Mouse (Mus musculus): ENCODE measurements around the gene Dcaf17. TPM values are rescaled to one million over a fixed set of nuclear protein-coding genes. Genes with fewer than 3 reads are reported as not detected.

Gene Dcaf17
- polyA plus RNA-seq, 1 experiment from 2014 or later, result 34.5 TPM

DNA sequence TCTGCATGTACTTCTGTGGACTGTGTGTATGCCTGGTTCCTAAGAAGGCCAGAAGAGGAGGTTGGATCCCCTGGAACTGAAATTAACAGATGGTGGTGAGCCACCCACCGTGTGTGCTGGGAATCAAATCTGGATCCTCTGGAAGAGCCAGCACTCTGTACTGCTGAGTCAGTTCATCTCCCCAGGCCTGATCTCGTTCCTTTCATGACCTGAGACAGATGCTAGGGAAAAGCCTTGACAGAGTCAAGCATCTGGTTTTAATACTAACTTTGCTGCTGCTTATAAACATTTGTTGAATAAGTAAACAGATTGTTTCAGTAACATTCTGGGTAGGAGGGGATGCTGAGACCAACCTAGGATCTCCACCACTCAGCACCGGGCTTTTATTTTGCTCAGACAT lies 53.4 kb downstream of the Dcaf17 start:
- Histone ChIP-seq H3K4me2 (replicated peaks) (no peak overlapping the region), H3K4me1 (no peaks in the 10 kb centered on the region), H3K27me3 (replicated peaks) (no peaks in the 10 kb centered on the region), H3K9ac (no peak overlapping the region), H3K9me3 (no peaks in the 10 kb centered on the region), H3K36me3 (no peaks in the 10 kb centered on the region), H3K27ac (no peak overlapping the region), H3K4me3 (no peak overlapping the region)
- WGBS, result 81% methylated on average over 3 of the region's 3 CpGs
- no peak for ATAC-seq (ENCODE audit: low FRiP score, low read depth)

DNA sequence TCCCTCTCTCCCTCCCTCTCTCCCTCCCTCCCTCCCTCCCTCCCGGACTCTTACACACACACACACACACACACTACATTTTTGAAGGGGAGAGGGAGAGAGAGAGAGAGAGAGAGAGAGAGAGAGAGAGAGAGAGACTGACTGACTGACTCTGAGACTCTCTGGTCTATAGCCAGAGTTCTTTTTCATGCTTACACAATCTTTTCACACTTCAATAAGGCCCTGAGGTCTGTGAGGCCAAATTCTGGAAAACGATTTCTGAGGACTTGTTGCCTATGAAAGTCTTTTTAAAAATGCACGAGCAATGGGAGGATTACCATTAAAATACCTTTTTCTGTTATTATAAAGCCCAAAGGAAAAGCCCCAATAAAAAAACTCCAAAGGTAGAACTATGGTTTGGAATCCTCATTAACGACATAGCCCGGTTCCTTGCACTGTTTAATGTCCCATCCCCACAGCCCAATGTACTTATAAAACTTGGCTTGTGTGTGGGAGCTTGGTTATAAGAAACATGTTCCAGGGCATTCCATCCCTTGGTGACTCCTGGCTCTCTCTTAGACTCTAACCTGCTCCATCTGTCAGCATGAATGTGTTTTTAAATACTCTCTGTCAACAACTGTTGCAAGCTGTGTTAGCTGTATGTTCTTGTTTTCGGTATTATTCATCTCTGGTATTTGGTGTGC lies 58.5 kb downstream of the Dcaf17 start:
- WGBS, result 90% methylated on average over 6 of the region's 6 CpGs
- ATAC-seq (ENCODE audit: low FRiP score, low read depth), result no peak
- peaks cover 11% of the 10 kb centered on the region for H3K4me1 ChIP-seq
- H3K27me3 ChIP-seq (replicated peaks), result peaks cover 15% of the 10 kb centered on the region
- H3K9me3 ChIP-seq, result no peaks in the 10 kb centered on the region
- H3K9ac ChIP-seq, result no peak overlapping the region
- H3K27ac ChIP-seq, result no peak overlapping the region
- no peak overlapping the region for H3K4me3 ChIP-seq
- H3K36me3 ChIP-seq, result no peaks in the 10 kb centered on the region
- no peak overlapping the region for H3K4me2 ChIP-seq (replicated peaks)

DNA sequence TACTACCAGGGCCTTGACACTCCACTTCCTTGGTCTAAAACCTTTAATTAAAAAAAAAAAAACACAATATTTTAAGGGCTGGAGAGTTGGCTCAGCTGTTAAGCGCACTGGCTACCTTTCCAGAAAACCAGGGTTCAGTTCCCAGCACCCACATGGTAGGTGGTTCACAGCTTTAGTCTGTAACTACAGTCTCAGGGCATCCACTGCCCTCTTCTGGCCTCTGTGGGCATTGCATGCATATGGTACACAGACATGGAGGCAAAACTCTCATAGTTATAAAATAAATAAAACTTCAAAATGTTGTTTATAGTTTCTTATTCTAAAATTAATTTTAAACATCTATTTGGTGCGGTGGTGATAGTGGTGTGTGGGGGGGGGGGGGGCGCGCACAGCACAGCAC lies 61.0 kb downstream of the Dcaf17 start:
- Histone ChIP-seq H3K36me3 (no peaks in the 10 kb centered on the region), H3K4me3 (no peak overlapping the region), H3K9ac (no peak overlapping the region), H3K4me2 (replicated peaks) (no peak overlapping the region), H3K27ac (no peak overlapping the region), H3K9me3 (no peaks in the 10 kb centered on the region), H3K4me1 (peaks cover 11% of the 10 kb centered on the region), H3K27me3 (replicated peaks) (peaks cover 23% of the 10 kb centered on the region)
- WGBS, result 93% methylated on average over 4 of the region's 4 CpGs
- no peak for ATAC-seq (ENCODE audit: low FRiP score, low read depth)

DNA sequence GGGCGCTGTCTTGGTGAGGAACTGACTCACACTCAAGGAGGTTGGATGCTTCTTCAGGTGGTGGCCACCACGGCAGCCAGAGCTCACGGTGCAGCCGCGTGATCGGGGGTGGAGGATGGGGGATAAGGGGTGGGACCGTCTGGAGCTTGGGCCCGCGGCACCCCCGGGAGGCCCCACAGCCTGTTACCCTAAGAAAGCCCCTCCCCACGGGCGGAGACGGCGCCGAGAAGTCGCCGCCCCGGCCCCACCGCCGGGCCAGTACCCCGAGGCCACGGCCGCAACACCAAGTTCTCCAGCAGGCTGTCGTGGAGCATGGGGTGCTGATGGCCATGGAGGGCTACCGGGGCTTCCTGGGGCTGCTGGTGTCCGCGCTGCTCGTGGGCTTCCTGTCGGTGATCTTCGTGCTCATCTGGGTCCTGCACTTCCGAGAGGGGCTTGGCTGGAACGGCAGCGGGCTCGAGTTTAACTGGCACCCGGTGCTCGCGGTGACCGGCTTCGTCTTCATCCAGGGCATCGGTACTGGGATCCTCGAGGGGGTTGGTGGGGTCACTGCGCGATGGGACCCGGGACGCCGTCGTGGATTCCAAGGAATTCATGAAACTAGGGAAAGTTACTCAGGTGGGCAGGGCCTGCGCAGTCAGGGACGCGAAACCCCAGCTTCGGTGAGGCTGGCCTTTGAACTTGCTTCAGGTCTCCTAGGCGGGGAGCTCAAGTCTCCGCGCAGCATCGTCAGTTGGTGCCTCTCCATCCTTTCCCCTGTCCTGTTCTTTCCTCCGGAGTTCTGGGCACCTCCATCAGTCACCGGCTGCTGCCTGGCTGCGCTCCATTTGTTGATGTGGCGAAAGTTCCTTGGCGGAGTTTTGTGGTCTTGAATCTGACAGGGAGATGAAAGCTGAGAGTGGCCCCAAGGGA lies 62.9 kb downstream of the Dcaf17 start, which contains the start of gene Cybrd1:
Cybrd1 (plus strand) TSS at position 127 of the 912 bp plus-strand sequence.
- Histone ChIP-seq H3K27ac (no peak within 1 kb of the TSS), H3K9ac (0 out of 2 replicates have a peak within 1 kb of the TSS, but pooled peaks have one; percentile 35), H3K4me2 (replicated peaks) (peak within 1 kb of the TSS; percentile 85), H3K4me3 (peak within 1 kb of the TSS; percentile 39), H3K4me1 (peaks cover 20% of the 10 kb centered on the region), H3K36me3 (no peaks in the 10 kb centered on the region), H3K27me3 (replicated peaks) (peaks cover 23% of the 10 kb centered on the region), H3K9me3 (no peaks in the 10 kb centered on the region)
- WGBS, result 3% methylated on average over 60 of the region's 60 CpGs
- ATAC-seq (ENCODE audit: low FRiP score, low read depth), result no peak

DNA sequence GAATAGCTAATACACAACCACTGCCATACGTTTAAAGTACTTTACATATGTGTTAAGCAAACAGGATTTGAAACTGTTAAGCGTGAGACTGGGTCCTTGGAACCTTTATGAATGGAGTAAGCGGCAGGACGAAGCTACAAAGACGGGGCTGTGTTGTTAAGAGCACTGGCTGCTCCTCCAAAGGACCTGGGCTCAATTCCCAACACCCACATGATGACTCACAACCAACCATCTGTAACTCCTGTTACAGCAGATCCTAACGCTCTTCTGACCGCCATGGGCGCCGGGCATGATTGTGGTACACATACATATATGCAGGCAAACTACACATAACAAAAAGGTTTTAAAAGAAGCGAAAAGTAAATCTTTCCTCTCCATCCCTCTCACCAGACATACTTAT lies 65.7 kb downstream of the Dcaf17 start:
- Histone ChIP-seq H3K27me3 (replicated peaks) (peaks cover 23% of the 10 kb centered on the region), H3K36me3 (no peaks in the 10 kb centered on the region), H3K4me2 (replicated peaks) (no peak overlapping the region), H3K9me3 (no peaks in the 10 kb centered on the region), H3K27ac (no peak overlapping the region), H3K9ac (no peak overlapping the region), H3K4me3 (no peak overlapping the region), H3K4me1 (peaks cover 20% of the 10 kb centered on the region)
- ATAC-seq (ENCODE audit: low FRiP score, low read depth), result no peak
- 81% methylated on average over 10 of the region's 10 CpGs for WGBS

DNA sequence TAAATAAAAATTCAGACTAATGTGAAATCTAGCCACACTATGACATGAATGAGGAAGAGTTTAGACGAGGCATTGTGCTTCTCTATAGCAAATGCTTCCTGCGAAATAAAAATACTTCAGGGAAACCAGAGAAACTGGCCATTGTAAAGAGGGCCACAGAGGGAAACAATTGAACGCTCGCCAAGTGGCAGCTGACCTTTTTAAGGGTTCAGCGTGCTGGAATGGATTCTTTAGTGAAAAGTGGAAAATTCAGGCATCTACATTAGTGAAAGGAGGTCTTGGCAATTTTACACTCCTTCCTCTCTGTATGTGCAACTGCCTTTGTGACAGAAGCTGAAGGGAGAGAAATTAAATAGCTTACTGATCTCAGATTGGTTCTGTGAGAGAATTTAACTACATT lies 66.3 kb downstream of the Dcaf17 start:
- no peaks in the 10 kb centered on the region for H3K36me3 ChIP-seq
- no peak overlapping the region for H3K27ac ChIP-seq
- H3K4me1 ChIP-seq, result peaks cover 20% of the 10 kb centered on the region
- H3K9ac ChIP-seq, result no peak overlapping the region
- no peak overlapping the region for H3K4me2 ChIP-seq (replicated peaks)
- H3K9me3 ChIP-seq, result no peaks in the 10 kb centered on the region
- WGBS, result 16% methylated on average over 5 of the region's 5 CpGs
- no peak overlapping the region for H3K4me3 ChIP-seq
- peaks cover 23% of the 10 kb centered on the region for H3K27me3 ChIP-seq (replicated peaks)
- no peak for ATAC-seq (ENCODE audit: low FRiP score, low read depth)

DNA sequence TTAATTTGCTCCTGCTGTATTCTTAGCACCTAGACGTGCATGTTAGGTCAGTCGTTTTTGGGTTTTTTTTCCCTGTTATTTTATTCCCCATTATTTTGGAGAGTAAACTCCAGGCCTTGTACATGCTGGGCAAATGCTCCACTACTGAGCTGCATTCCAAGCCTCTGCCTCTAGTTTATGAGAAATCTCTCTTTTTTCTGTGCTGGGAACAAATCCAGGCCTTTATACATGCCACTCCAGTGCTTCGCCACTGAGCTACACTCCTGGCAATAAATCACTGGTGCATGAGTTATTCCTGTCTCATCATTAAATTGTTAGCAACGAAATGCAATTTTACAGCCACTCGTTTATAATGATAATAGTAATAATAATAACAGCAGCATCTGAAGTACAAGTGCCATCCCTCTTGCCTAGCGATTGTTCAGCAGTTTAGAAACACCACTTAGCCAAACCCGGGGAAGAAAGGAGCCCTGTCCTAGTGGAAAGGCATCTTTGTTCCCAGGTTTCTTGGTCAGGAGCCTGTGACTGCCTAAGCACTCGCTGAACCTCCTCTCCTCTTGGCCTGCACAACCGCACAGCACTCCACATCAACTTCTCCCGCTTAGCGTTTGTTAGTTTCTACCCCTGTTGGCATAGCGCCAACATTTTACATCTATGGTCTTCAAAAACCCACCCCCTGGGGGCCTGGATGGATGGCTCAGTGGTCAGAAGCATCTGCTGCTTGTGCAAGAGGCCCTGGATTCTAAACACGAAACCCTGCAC lies 67.3 kb downstream of the Dcaf17 start:
- Histone ChIP-seq H3K4me1 (peaks cover 20% of the 10 kb centered on the region), H3K36me3 (no peaks in the 10 kb centered on the region), H3K4me3 (no peak overlapping the region), H3K27ac (no peak overlapping the region), H3K9ac (no peak overlapping the region), H3K4me2 (replicated peaks) (no peak overlapping the region), H3K27me3 (replicated peaks) (peaks cover 19% of the 10 kb centered on the region), H3K9me3 (no peaks in the 10 kb centered on the region)
- WGBS, result 57% methylated on average over 13 of the region's 13 CpGs
- no peak for ATAC-seq (ENCODE audit: low FRiP score, low read depth)

DNA sequence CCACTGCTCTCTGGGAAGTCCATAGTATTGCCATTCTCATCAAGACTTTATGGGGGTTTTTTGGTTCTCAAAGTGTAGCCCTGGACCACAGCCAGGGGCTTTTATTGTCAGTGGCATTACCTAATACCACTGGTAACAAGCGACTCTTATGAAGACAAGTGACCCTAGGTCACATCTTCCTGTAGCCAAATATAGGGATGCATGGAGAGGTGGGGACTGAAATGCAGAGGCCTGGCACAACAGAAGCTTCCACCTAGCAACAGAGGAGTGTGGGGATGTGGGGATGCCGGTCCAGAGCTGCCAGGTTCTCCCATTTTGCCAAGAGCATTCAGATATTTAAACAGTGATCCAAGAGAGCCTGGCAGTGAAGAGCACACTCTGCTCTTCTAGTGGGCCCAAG lies 68.5 kb downstream of the Dcaf17 start:
- no peaks in the 10 kb centered on the region for H3K9me3 ChIP-seq
- 56% methylated on average over 2 of the region's 2 CpGs for WGBS
- no peak overlapping the region for H3K4me3 ChIP-seq

DNA sequence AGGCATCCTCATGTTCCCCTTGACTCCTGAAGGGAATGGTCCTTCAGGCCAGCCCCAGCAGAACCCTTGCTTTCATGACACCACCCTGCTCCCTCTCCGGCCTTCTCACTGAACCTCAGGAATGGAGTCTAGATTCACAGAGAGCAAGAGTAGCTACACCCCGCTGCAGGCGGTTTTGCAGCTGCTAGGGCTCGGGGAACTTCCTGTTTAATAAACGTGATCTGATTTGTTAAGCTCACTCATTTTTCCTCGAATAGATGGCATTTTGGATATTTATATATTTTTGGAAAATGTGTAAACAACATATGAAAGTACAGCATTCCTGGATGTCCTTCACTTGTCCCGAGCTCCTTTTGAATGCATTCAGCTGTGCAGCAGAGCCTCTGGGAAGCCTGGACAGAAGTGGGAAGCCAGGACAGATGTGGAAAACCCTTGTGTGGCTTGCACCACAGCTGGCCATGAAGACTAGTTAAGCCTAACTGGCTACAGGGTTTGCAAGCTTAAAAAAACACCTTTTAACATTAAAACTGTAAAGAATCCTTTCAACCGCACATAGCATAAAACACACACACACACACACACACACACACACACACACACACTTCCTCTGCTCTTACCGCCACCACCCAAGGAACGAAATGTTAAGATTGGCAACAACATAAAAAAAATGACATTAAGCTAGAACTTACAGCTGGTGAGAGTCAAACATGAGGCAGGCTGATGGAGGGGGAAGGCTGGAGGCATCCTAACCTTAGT lies 72.8 kb downstream of the Dcaf17 start:
- Histone ChIP-seq H3K4me1 (no peaks in the 10 kb centered on the region), H3K9ac (no peak overlapping the region), H3K36me3 (no peaks in the 10 kb centered on the region), H3K4me3 (no peak overlapping the region), H3K27me3 (replicated peaks) (no peaks in the 10 kb centered on the region), H3K9me3 (no peaks in the 10 kb centered on the region), H3K27ac (no peak overlapping the region), H3K4me2 (replicated peaks) (no peak overlapping the region)
- ATAC-seq (ENCODE audit: low FRiP score, low read depth), result no peak
- WGBS, result 89% methylated on average over 10 of the region's 10 CpGs

More for the DNA sequence above, 68.5 kb downstream of the Dcaf17 start:
- Histone ChIP-seq H3K4me1 (peaks cover 9% of the 10 kb centered on the region; the same call in 1 of the 2 replicates), H3K4me2 (replicated peaks) (no peak overlapping the region), H3K27ac (no peak overlapping the region), H3K9ac (no peak overlapping the region), H3K27me3 (replicated peaks) (peaks cover 8% of the 10 kb centered on the region; the same call in 1 of the 2 replicates), H3K36me3 (no peaks in the 10 kb centered on the region)
- ATAC-seq (ENCODE audit: low FRiP score, low read depth), result no peak

DNA sequence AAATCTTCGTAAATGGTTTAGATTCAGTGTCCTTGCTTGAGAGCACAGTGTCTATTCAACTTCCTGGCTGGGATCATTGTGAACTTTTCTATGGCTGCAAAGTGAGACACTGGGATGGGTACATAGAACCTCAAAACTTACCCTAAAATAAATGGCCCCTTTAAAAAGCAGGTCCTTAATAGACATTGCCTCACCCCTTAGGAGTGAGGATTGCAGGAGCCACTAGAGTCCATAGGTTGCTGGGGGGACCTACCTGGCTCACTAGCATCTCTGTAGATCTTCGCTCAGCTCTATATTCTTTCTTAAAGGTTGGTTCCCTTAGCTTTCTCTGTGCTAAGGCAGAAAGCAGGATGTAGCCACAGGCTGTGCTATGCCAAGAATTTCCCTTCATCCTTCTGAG lies 75.2 kb downstream of the Dcaf17 start:
- no peak overlapping the region for H3K27ac ChIP-seq
- no peak overlapping the region for H3K4me2 ChIP-seq (replicated peaks)
- no peaks in the 10 kb centered on the region for H3K9me3 ChIP-seq
- no peak overlapping the region for H3K9ac ChIP-seq
- ATAC-seq (ENCODE audit: low FRiP score, low read depth), result no peak
- 83% methylated on average over 2 of the region's 2 CpGs for WGBS
- H3K36me3 ChIP-seq, result no peaks in the 10 kb centered on the region
- no peak overlapping the region for H3K4me3 ChIP-seq
- no peaks in the 10 kb centered on the region for H3K4me1 ChIP-seq
- no peaks in the 10 kb centered on the region for H3K27me3 ChIP-seq (replicated peaks)

DNA sequence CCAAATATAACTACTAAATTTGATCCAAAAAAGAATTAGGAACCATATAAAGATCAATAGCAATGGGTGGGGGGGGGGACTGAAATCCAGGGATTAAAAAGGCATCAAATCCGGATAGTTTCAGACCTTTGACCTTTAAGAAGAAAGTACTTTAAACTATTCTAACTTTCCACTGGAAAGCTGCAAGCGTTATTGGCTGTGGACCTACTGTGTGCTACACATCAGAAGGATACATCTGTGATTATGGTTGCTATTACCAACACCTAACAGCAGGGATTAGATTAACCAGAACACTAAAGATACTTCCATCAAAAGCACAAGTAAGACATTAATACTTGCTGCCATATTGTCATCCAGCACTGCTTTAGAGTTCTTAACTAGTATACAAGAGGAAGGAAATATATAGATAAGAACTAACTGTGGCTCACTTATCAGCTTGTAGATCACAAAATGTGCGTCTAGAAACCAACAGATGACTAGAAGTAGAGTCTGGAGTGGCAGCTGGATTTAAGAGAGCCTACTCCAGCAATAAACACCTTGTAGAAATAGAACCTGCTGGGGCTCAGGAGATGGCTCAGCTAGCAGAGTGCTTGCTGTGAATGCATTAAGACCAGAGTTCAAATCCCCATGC lies 76.9 kb downstream of the Dcaf17 start:
- Histone ChIP-seq H3K27me3 (replicated peaks) (no peaks in the 10 kb centered on the region), H3K9me3 (no peaks in the 10 kb centered on the region), H3K27ac (no peak overlapping the region), H3K4me1 (no peaks in the 10 kb centered on the region), H3K4me2 (replicated peaks) (no peak overlapping the region), H3K9ac (no peak overlapping the region), H3K4me3 (no peak overlapping the region), H3K36me3 (no peaks in the 10 kb centered on the region)
- no peak for ATAC-seq (ENCODE audit: low FRiP score, low read depth)
- WGBS, result 90% methylated on average over 3 of the region's 3 CpGs
